Mouse (Mus musculus) CD8-positive naive resting alpha-beta T cell, adult 2 months (primary cell): ENCODE results near the gene Ces1h.
"Not testable (repeated sequence)": the region's sequence is repeated elsewhere in the genome, so short reads cannot be mapped to it uniquely, and the experiment has no call there.

Experiments
- DNase-seq, 2 experiments: peaks; one replicate each; pipeline ENCODE4 v3.0.0; 2022; ENCODE audit warnings: low read depth in 2 of 2, low spot score in 2 of 2

Gene Ces1h

GRCm38 (mm10) chr8:93379625-93380024 is at the start of gene Ces1h:
Ces1h (minus strand) TSS chr8:93379725.
- no peak for DNase-seq

GRCm38 (mm10) chr8:93427195-93427594 is 47.7 kb upstream of the Ces1h start:
- no peak for DNase-seq

- DNase-seq, result no peak
Measured at GRCm38 (mm10) chr8:93415387-93415786, 35.9 kb upstream of the Ces1h start.

- no peak for DNase-seq
Measured at GRCm38 (mm10) chr8:93408830-93409229, 29.3 kb upstream of the Ces1h start.

GRCm38 (mm10) chr8:93399698-93400097 is 20.2 kb upstream of the Ces1h start:
- DNase-seq, result no peak

- no peak for DNase-seq
Measured at GRCm38 (mm10) chr8:93398044-93398443, 18.5 kb upstream of the Ces1h start.

- not testable (repeated sequence) for DNase-seq
Measured at GRCm38 (mm10) chr8:93394079-93394619, 14.6 kb upstream of the Ces1h start.

GRCm38 (mm10) chr8:93369481-93369880 is 10.0 kb downstream of the Ces1h start:
- no peak for DNase-seq

GRCm38 (mm10) chr8:93360113-93360512 is 19.4 kb downstream of the Ces1h start:
- DNase-seq, result no peak

- no peak for DNase-seq
Measured at GRCm38 (mm10) chr8:93339531-93339930, 40.0 kb downstream of the Ces1h start.

- DNase-seq, result no peak
Measured at GRCm38 (mm10) chr8:93337207-93337606, 42.3 kb downstream of the Ces1h start, which contains the start of gene Ces1g. Ces1g (minus strand) TSS chr8:93337308.

- DNase-seq, result no peak
Measured at GRCm38 (mm10) chr8:93332703-93333102, 46.8 kb downstream of the Ces1h start.

GRCm38 (mm10) chr8:93331151-93331550 is 48.4 kb downstream of the Ces1h start:
- DNase-seq, result no peak

- no peak for DNase-seq
Measured at GRCm38 (mm10) chr8:93325123-93325522, 54.4 kb downstream of the Ces1h start.

GRCm38 (mm10) chr8:93317031-93317430 is 62.5 kb downstream of the Ces1h start:
- DNase-seq, result no peak

- no peak for DNase-seq
Measured at GRCm38 (mm10) chr8:93315557-93315956, 64.0 kb downstream of the Ces1h start.
